In the genomic region with DNA sequence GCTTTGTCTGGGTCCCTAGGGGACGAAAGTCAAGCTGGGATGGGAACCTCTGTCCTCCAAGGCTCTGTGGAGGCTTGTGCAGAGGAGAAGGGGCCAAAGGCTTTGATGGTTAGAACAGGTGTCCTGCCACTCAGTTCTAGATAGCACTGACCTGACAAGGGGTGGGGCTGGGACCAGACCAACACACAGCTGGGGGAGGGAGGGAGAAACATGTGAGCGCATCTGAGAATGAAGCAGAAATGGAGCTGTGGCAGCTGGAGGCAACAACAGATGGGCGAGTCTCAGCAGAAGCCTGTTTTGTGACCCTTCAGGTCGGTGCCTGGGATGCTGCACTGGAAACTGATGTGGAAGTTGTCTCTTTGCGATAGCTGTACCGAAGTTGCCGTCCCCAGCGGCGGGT, we compare ENCODE assay signal across 1 mouse cellular context.
TF ChIP-seq lines count a peak whose summit lies in the region.

No protein-coding gene starts in this region.

TF ChIP-seq in myocyte, 11 proteins besides CTCF, POLR2A, EP300 and RAD21:
- no peak for TF ChIP-seq TCF3 (IDR thresholded peaks at IDR 0.05; ENCODE audit: insufficient read length, low read depth)
- TF ChIP-seq CEBPB (IDR thresholded peaks at IDR 0.05; ENCODE audit: insufficient read depth, poor library complexity, severe bottlenecking): no peak
- TF ChIP-seq POLR2AphosphoS2 (IDR thresholded peaks at IDR 0.05; ENCODE audit: insufficient read length, low read depth): no peak
- TF ChIP-seq MAX (IDR thresholded peaks at IDR 0.05; ENCODE audit: low read depth): no peak
- no peak for TF ChIP-seq USF1 (IDR thresholded peaks at IDR 0.05; ENCODE audit: low read depth)
- TF ChIP-seq E2F4 (IDR thresholded peaks at IDR 0.05; ENCODE audit: insufficient read depth): no peak
- TF ChIP-seq SRF (IDR thresholded peaks at IDR 0.05; ENCODE audit: control insufficient read depth, insufficient read length, low read depth): no peak
- TF ChIP-seq REST (IDR thresholded peaks at IDR 0.05; ENCODE audit: insufficient read depth, insufficient read length): no peak
- TF ChIP-seq TCF12 (IDR thresholded peaks at IDR 0.05; ENCODE audit: insufficient read depth, poor library complexity, severe bottlenecking): no peak
- peak; percentile 57 to 82 (median 60) for TF ChIP-seq MYOG (IDR thresholded peaks at IDR 0.05; ENCODE audit: control insufficient read depth in 1 of 3, insufficient read depth in 1 of 3, insufficient read length in 2 of 3, low read depth in 2 of 3)
- TF ChIP-seq MYOD1 (IDR thresholded peaks at IDR 0.05; ENCODE audit: control insufficient read depth in 1 of 3, insufficient read length in 2 of 3, low read depth in 2 of 3): peak in 2 of 3 experiments; percentile 67 to 87
